Mouse (Mus musculus) bone marrow macrophage, adult 2 months (primary cell): ENCODE results near the gene Ier5l.

Experiments
- CTCF ChIP-seq: IDR thresholded peaks from 2 replicates; pipeline ENCODE4 v1.5.1; 2012; ENCODE audit warnings: low read depth, mild to moderate bottlenecking, low read length, moderate library complexity
- POLR2A ChIP-seq: IDR thresholded peaks from 2 replicates; pipeline ENCODE4 v1.6.1; 2012; ENCODE audit warnings: mild to moderate bottlenecking, low read depth, low read length, borderline replicate concordance

GRCm38 (mm10) chr2:30510711-30511380, 36.8 kb upstream of the Ier5l start:
- no peak for TF ChIP-seq CTCF
- TF ChIP-seq POLR2A, result no peak
